Mouse (Mus musculus): ENCODE data around the gene Lilra5.
"Not testable (repeated sequence)": the region's sequence is repeated elsewhere in the genome, so short reads cannot be mapped to it uniquely, and the experiment has no call there.

Lilra5 gene

DNA sequence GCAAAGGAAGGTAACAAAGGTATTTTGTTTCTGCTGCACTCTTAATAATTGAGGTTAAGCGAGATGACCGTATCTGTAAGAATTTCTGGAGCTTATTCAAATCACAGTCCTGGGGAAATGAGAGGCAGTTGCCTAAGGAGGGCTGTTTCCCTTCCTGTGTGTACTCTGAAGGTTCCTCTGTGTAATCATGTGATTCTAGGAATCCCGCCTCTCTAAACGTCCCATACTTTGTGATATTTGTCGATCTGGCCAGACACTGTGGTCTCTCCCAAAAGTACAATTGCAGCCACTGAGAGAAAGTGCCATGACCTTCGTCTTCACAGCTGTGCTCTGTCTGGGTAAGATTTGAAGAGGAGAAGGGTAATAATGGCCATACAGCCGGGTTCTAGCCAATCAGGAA, at the start of gene Lilra5:
Gene Lilra5, plus strand, starts transcription at position 301 of the 400 bp plus-strand sequence.
- DNase-seq (ENCODE audit: low read depth, low spot score) = no peak

DNA sequence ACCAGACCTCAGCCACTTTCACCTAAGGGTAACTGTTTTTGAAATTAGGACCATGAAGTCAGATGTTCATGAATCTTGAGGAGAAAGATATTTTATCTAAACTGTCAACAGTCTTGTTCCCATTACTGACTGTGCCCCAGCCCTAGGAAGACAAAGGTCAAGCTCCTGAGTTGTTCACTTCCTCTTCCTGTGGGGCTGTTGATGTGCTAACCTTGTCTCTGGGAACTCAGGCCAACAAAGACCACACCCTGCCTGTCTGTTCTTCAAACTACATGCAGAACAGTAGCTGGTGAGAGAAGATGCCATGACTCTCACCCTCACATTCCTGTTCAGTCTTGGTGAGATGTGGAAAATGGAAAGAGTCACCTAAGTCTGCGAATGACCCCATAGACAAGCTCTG, 30.4 kb upstream of the Lilra5 start:
- no peak for DNase-seq (ENCODE audit: low read depth, low spot score)

DNA sequence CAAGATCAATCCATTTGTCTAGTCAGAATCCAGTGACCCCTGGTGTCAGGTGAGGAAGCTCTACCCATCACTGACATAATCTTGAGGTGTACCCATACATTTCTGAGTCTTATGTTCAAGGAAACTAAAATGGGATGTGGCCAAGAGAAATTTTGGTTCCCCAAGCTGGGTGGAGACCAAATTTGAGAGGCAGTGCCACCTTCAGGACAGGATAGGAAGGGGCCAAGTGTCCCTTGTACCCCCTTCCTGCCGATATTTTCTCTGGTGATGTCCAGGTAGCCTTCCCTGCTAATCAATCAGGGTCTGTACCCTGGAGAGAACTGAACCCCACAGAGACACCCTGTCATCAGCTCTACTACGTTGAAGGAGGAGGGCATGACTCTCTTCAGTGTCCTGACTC, 28.9 kb upstream of the Lilra5 start:
- no peak for DNase-seq (ENCODE audit: low read depth, low spot score)

DNA sequence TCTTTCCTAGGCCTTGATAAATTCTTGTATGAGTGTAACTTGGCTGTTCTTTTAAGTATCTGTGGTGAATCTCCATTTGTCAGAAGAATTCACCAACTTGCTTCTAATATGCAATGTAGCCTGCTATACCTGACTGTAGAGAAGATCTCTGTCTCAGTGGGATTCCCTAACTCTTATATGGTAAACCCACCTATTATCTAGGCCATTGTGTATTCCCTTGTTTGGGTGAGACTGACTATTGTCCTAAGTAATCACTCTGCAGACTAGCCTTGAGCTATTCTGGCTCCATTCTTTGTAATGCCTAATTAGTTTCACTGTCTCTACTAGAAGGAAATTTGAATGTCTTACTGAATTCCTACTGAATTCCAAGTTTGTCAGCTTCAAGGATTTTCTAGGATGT, 24.1 kb upstream of the Lilra5 start:
- DNase-seq (ENCODE audit: low read depth, low spot score) = not testable (repeated sequence)

- no peak for DNase-seq (ENCODE audit: low read depth, low spot score)
Measured at GRCm38 (mm10) chr7:4215396-4215795, 22.2 kb upstream of the Lilra5 start.

- no peak for DNase-seq (ENCODE audit: low read depth, low spot score)
Measured at GRCm38 (mm10) chr7:4215805-4216204, 21.7 kb upstream of the Lilra5 start.

DNA sequence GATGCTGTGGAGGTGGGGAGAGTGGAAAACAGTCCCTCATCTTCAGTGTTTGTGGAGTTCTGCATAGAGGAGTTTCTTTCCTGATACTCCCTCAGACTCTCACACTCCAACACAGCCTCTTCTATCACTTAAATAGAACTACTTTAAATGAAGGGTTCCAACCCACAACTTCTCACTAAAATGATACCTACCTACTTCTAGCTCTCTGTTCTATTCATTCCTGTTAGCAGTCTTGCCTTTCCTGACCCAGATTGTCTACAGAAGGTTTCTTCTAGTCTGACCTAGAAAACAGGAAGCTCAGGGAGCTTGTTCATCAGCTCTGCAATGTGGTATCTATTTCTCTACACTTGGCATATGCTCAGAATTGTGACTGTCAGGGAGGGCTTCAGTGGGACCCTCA, 2.0 kb upstream of the Lilra5 start:
- no peak for DNase-seq (ENCODE audit: low read depth, low spot score)

DNA sequence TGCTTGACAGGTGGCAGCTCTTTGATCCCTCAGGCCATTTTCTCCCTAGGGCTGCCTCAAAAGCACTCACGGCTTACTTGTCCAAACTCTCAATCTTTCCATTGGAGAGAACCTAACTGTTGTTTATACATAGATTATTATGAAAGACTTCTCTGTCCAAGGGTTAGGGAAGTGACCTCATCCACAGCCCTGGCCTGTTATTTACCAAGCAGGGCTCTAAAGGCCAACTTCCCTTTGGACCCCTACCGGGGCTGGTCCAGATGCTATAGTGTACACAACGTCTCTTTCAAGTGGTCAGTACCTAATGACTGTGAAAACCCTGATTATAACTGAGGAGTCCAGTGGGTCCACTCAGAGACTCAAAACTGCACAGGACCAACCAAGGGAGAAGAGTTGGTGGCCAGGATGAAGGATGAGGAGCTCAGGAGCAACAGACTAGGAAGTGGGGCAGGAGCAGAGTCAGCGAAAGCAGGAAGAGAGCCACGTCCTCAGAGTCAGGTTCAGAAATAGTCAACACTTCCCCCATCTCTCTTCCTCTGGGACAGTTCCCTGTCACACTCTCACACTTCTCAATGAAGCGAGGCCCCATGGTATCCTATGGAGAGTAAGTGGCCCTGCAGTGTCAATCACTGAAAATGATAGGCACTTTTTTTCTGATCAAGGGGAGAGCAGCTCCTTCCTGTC, 1.6 kb downstream of the Lilra5 start:
- DNase-seq (ENCODE audit: low read depth, low spot score) = no peak

- DNase-seq (ENCODE audit: low read depth, low spot score) = not testable (repeated sequence)
Measured at GRCm38 (mm10) chr7:4251211-4251610, 13.7 kb downstream of the Lilra5 start.

DNA sequence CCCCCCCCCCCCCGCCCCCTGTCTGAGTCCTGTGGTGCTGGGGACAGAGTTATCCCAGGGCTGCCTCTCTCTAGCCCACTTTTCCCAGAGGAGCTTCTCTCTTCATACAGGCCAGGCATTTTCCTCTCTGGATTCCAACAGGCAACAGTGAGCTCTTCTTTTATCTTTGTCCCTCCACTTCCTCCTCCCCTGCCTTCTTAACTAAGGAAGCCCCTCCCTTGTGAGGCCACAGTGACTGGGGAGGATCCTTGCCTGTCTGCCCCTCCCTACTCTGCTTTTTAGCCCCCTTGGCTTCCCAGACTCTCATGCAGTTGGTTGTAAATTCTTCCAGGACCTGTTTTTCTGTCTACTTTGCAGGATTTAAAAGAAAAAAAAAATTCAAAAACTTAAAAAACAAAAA, 18.5 kb downstream of the Lilra5 start:
- DNase-seq (ENCODE audit: low read depth, low spot score) = not testable (repeated sequence)

GRCm38 (mm10) chr7:4260521-4260920, 23.0 kb downstream of the Lilra5 start:
- DNase-seq (ENCODE audit: low read depth, low spot score) = not testable (repeated sequence)

- DNase-seq (ENCODE audit: low read depth, low spot score) = not testable (repeated sequence)
Measured at GRCm38 (mm10) chr7:4272106-4272505, 34.6 kb downstream of the Lilra5 start.

GRCm38 (mm10) chr7:4273874-4274273, 36.3 kb downstream of the Lilra5 start:
- not testable (repeated sequence) for DNase-seq (ENCODE audit: low read depth, low spot score)

- not testable (repeated sequence) for DNase-seq (ENCODE audit: low read depth, low spot score)
Measured at GRCm38 (mm10) chr7:4275500-4275899, 37.9 kb downstream of the Lilra5 start.

DNA sequence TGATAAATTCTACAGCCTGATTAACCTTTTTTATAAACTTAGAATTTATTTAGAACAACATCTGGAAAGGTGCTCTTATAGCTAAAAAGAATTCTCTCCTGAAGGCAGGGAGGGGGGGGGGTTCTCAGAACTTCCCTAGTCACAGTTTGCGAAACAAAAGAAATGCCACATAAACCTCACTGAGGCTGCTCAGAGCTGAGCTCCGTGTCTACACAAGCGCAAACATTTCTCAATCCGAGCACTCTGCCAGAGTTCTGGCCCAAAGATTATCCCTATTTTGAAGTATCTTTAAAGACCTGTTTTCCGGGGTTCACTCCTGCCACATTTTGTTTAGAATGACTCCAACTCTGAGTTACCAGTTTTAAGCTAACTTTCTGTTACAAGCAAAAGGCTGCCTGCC, 55.1 kb downstream of the Lilra5 start:
- DNase-seq (ENCODE audit: low read depth, low spot score) = no peak
